Mouse (Mus musculus): ENCODE measurements at regions not wholly inside any gene's neighbourhood (a gene's known extent, or its start where the extent isn't known, plus 50 kb on each side); places are given as distances from the start of the nearest gene placed in this dataset.

DNA sequence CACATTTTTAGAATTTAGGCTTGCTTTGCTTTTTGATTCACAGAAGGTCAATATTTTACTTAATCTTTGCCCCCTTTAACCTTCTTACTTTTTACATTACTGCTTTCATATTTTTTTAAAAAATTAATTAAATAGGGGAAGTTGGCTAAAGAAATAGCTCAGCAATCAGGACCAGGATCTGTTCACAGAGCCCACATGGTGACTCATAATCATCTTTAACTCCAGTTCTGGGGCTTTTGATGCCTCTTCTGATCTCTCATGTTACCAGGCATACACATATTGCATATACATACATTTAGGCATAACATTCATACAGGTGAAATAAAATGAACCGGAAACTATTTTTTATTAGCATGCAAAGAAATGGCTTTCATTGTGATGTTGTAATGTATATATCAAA lies 52.6 kb upstream of the Armcx2 start:
- no peak overlapping the region for H3K27ac ChIP-seq (ENCODE audit: low read depth)
- H3K9me3 ChIP-seq (ENCODE audit: low read length), result no peaks in the 10 kb centered on the region
- TF ChIP-seq CTCF (IDR thresholded peaks at IDR 0.05; ENCODE audit: low read depth) (no peak), EP300 (IDR thresholded peaks at IDR 0.05; ENCODE audit: low read depth) (no peak)
- H3K9ac ChIP-seq (replicated peaks), result no peak overlapping the region
- H3K36me3 ChIP-seq (replicated peaks; ENCODE audit: insufficient read depth, low read length), result no peaks in the 10 kb centered on the region
- ATAC-seq (no peak), DNase-seq (no peak)
- H3K4me2 ChIP-seq (ENCODE audit: low read depth, low read length), result no peak overlapping the region
- H3K27me3 ChIP-seq (ENCODE audit: insufficient read depth, low read length), result no peaks in the 10 kb centered on the region
- no peaks in the 10 kb centered on the region for H3K4me1 ChIP-seq (ENCODE audit: insufficient read depth)
- 92% methylated on average over 1 of the region's 1 CpGs for WGBS (ENCODE audit: insufficient replicate concordance)
- no peak overlapping the region for H3K4me3 ChIP-seq (ENCODE audit: low read depth, low read length)
